Mouse (Mus musculus) hindbrain, embryonic 11.5 days (tissue): ENCODE measurements around the gene Steap4. TPM values are rescaled to one million over a fixed set of nuclear protein-coding genes. Genes with fewer than 3 reads are reported as not detected.

Experiments used
- ATAC-seq: fragments of 200-750 bp; cut with Nextera tagmentation; 2 replicates; pipeline ENCODE4 v1.8.0; 2017; ENCODE audit warnings: mild to moderate bottlenecking, moderate TSS enrichment, moderate library complexity; ENCODE audit not compliant: low FRiP score
- DNase-seq: peaks from one replicate; pipeline ENCODE4 v3.0.0-alpha.2; 2015; ENCODE audit warnings: low spot score
- H3K27ac ChIP-seq: fragments of 300-500 bp; sonication (generic); 2 replicates; pipeline ENCODE4 v1.5.1; 2014; ENCODE audit warnings: mild to moderate bottlenecking, low read depth, low read length
- H3K27me3 ChIP-seq: fragments of 300-500 bp; sonication (generic); 2 replicates; pipeline ENCODE4 v1.6.1; 2014; ENCODE audit warnings: mild to moderate bottlenecking, low read length, moderate library complexity, mixed read lengths; ENCODE audit not compliant: control insufficient read depth, insufficient read depth
- H3K36me3 ChIP-seq: fragments of 300-500 bp; sonication (generic); 2 replicates; pipeline ENCODE4 v1.6.1; 2014; ENCODE audit warnings: mild to moderate bottlenecking, low read length, moderate library complexity, mixed read lengths; ENCODE audit not compliant: control insufficient read depth, insufficient read depth
- H3K4me1 ChIP-seq: fragments of 300-500 bp; sonication (generic); replicated peaks from 2 replicates; pipeline ENCODE4 v1.6.1; 2014; ENCODE audit warnings: low read length, mixed read lengths; ENCODE audit not compliant: control insufficient read depth, insufficient read depth
- H3K4me2 ChIP-seq: fragments of 300-500 bp; sonication (generic); replicated peaks from 2 replicates; pipeline ENCODE4 v1.6.1; 2014; ENCODE audit warnings: mild to moderate bottlenecking, low read depth, low read length
- H3K4me3 ChIP-seq: fragments of 300-500 bp; sonication (generic); 2 replicates; pipeline ENCODE4 v1.5.1; 2014; ENCODE audit warnings: low read depth, low read length
- H3K9ac ChIP-seq: fragments of 300-500 bp; sonication (generic); 2 replicates; pipeline ENCODE4 v1.6.1; 2014; ENCODE audit warnings: low read depth, low read length
- H3K9me3 ChIP-seq: fragments of 300-500 bp; sonication (generic); 2 replicates; pipeline ENCODE4 v1.6.1; 2016; ENCODE audit warnings: low read length; ENCODE audit not compliant: control insufficient read depth
- WGBS: fragments of 180-500 bp; shearing (Covaris S2); extraction: QIAGEN DNeasy Blood & Tissue Kit; methylation state at CpG from one replicate; pipeline ENCODE4 v1.1.7; 2014; 5-methylcytosine and 5-hydroxymethylcytosine counted together
- polyA plus RNA-seq: library from polyadenylated mRNA; unstranded; fragments of >200 nt; fragmentation: Nextera tagmentation; extraction: Ambion mirVana; gene quantifications from 2 replicates; pipeline ENCODE4 v1.2.1, GENCODE M21; 2014

Gene Steap4
- polyA plus RNA-seq, 1 experiment from 2014 or later = 0.12 TPM

DNA sequence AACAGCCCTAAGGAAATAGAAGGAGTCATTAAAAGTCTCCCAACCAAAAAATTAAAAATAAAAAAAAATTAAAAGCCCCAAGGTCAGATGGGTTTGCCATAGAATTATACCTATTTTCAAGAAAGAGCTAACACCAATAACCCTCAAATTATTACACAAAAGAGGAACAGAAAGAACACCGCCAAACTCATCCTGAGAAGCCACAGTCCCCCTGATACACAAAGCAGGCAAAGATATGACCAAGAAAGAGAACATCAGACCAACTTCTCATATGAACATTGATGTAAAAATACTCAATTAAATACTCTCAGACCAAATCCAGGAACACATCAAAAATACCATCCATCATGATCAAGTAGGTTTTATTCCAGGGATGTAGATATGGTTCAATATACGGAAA, 36.8 kb downstream of the Steap4 start:
- Histone ChIP-seq H3K4me1 (no peaks in the 10 kb centered on the region), H3K9me3 (no peaks in the 10 kb centered on the region), H3K4me2 (no peak overlapping the region), H3K4me3 (no peak overlapping the region), H3K27me3 (no peaks in the 10 kb centered on the region), H3K36me3 (no peaks in the 10 kb centered on the region), H3K27ac (no peak overlapping the region), H3K9ac (no peak overlapping the region)
- DNase-seq = no peak
- no peak for ATAC-seq
- 87% methylated on average over 2 of the region's 2 CpGs for WGBS

DNA sequence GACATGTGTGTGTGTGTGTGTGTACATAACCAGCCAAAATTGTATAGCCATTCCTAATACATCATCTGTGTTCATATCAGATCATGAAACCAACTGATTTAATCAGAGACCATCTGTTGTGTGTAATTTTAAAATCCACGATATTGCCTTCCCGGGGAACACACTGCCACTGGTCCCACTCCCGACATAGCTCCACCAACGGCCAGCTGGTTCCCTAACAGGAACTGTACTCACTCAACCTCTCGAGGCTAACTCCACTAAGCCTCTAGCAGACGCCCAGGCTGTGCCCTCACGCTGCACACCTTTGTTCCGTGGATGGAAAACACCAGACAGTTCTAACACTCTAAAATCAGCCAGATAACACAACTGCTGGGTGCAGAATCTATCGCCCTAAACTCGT, 40.2 kb downstream of the Steap4 start:
- DNase-seq (no peak), ATAC-seq (no peak)
- WGBS = 87% methylated on average over 10 of the region's 10 CpGs
- H3K4me1 ChIP-seq = no peaks in the 10 kb centered on the region
- H3K27ac ChIP-seq = no peak overlapping the region
- H3K9me3 ChIP-seq = no peaks in the 10 kb centered on the region
- no peaks in the 10 kb centered on the region for H3K36me3 ChIP-seq
- no peaks in the 10 kb centered on the region for H3K27me3 ChIP-seq
- H3K4me2 ChIP-seq = no peak overlapping the region
- no peak overlapping the region for H3K9ac ChIP-seq
- no peak overlapping the region for H3K4me3 ChIP-seq

- Histone ChIP-seq H3K9me3 (no peaks in the 10 kb centered on the region), H3K9ac (no peak overlapping the region), H3K4me3 (no peak overlapping the region), H3K4me1 (no peaks in the 10 kb centered on the region), H3K36me3 (no peaks in the 10 kb centered on the region), H3K27ac (no peak overlapping the region), H3K4me2 (no peak overlapping the region), H3K27me3 (no peaks in the 10 kb centered on the region)
- DNase-seq (no peak), ATAC-seq (no peak)
These were observed 42.6 kb downstream of the Steap4 start for GRCm38 (mm10) chr5:8002827-8003226.

DNA sequence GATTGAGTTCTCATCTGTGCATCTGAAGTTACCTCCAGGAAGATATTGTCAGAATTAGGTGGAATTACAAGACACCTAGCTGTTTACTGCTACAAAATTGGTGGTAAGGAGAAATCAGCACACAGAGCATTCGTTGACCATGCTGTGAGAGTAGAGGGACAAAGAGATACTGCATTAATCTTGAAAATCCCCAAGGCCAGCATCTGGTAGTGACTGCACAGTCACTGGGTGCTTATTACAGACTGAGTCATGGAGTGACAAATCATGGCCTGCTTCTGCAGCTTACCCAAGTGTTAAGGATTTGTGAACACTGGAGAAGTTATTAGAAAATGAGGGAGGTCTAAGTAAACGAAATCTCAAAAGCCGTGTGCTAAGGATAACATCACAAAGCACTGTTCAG, 53.0 kb downstream of the Steap4 start:
- Histone ChIP-seq H3K4me1 (no peaks in the 10 kb centered on the region), H3K4me2 (no peak overlapping the region), H3K9ac (no peak overlapping the region), H3K27ac (no peak overlapping the region), H3K27me3 (no peaks in the 10 kb centered on the region), H3K4me3 (no peak overlapping the region), H3K9me3 (no peaks in the 10 kb centered on the region), H3K36me3 (no peaks in the 10 kb centered on the region)
- WGBS = 91% methylated on average over 3 of the region's 3 CpGs
- ATAC-seq (no peak), DNase-seq (no peak)

Other genes starting within 250 kb of the Steap4 start
- gene Sri, start 85.6 kb downstream of the Steap4 start, polyA plus RNA-seq = 183 and 187 TPM in 2 replicates